Mouse (Mus musculus) cerebellum, adult 9-10 months (tissue): ENCODE results near the gene Slc38a7.
"Not testable (repeated sequence)": the region's sequence is repeated elsewhere in the genome, so short reads cannot be mapped to it uniquely, and the experiment has no call there.

Experiments used
- DNase-seq: peaks from one replicate; pipeline ENCODE4 v3.0.0; 2022

Gene Slc38a7

DNA sequence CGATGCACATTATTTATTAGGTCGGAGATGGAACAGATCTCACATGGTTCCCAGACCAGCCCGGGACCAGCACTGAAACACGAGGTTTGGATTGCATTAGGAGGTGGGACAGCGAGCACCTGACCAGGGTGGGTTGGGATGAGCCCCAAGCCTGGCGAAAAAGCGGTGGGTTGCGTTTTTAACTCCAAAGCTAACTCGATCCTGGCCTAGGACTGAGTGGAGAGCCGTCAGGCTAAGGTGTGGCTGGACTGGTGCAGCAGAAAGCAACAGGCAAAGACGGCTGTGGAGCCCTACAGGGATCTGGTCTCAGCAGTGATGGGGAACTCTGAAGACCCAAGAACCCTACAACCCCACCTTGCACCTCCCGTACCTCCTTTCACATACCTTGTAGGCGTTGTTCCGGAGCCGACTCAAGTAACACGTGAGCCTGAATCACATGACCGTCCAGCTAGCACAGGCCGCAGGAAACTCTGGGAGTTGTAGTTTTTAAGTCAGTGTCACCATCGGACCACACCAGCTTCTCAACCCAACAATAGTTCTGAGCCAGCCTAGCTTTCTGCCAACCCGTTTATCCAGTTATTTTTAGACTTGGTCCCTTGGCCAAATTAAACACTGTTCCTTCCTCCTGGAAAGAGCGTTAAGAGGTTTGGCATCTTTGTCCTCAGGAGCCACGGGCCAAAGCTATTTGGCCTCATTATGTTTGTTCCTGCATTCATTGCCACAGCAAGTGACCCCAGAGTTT is at the start of gene Slc38a7:
TSS of gene Slc38a7 (minus strand) at position 438 of the 742 bp plus-strand sequence.
- DNase-seq, result peak; percentile 88

- no peak for DNase-seq
Observed at GRCm38 (mm10) chr8:95901864-95902263, 48.5 kb upstream of the Slc38a7 start.

DNA sequence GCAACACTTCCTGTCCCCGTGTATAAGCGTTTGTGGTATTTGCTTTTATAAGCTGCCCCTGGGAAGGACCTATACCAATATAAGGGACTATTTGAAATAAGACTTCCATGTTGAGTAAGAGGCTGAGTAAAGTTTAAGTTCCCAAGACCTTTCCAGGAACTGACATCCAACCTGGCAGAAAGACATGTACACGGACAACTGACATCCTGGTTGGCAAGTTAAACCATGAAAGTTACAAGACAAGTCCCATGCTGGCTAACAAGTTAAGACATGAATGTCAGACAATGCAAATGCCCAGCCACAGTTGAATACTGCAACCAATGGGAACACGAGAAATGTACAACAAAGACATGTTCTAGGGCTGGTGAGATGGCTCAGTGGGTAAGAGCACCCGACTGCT is 40.4 kb upstream of the Slc38a7 start:
- no peak for DNase-seq

DNA sequence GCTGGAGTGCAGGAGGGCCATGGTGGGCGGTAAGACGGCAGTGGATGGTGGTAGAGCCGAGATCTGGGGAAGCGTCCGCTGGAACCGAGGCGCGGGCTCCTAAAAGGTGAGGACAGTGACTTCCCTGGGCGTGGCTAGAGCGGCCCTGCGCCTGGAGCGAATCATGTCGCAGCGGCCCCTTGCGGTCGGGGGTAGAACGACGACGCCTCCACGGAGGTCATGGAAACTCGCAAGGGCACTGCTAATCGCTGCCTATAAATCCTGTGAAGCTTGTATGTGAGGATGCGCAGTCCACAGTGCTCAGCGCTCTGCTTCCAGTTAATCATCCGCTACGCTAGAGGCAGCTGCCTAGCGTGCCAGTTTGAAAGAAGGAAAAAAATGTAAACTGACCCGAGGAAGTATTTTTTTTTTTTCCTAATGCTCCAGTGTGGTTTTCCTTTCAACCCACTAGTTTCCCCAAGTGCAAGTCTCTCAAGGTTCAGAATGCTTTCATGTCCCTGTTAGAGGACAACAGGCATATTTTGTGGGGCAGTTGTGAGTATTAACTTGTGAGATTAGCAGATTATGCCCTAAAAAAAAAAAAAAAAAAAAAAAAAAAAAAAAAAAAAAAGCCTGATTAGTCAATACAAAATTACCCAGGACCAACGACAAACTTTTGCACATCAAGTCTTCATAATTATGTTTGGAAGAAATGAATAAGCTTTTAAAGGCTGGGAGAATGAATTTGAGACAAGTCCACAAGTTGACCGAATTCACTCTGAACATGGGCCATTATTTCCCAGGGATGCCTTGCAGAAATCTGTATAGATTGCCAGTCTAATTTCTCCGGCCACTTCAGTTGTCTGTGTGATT is 35.2 kb upstream of the Slc38a7 start, which contains the start of gene Got2:
TSS of gene Got2 (minus strand) at position 263 of the 852 bp plus-strand sequence.
- DNase-seq, result peak; percentile 92

DNA sequence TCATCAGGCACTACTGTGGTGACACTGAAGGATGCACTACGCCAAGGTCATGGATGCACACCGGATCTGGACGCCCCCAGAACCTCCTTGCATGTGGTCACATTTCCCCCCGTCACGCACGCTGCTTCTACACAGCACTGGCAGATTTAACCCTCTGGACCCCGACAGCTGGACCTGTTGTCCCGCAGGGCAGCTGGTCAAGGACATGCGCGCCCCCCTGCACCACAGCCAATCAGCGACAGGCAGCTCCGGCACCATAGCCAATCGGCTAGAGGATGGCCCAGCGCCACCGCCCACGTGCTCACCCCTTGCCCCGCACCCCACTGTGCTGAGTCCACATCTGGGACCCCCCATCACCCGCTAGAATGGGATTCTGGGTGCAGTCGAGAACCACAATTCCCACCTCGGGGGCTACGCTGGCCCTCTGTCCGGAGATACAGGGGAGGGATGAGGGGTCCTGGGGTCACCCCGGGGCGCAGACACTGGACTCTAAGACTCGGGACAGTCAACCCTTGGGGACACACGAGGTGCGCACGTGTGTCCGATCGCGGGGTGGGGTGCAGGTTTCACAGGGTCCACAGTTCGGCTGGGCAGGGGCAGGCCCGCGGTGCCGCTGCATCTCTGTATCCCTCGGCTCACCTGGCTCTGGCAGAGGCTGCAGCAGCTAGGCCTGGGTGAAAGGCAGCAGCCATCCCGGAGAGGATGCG is 34.4 kb upstream of the Slc38a7 start:
- peak; percentile 87 for DNase-seq

DNA sequence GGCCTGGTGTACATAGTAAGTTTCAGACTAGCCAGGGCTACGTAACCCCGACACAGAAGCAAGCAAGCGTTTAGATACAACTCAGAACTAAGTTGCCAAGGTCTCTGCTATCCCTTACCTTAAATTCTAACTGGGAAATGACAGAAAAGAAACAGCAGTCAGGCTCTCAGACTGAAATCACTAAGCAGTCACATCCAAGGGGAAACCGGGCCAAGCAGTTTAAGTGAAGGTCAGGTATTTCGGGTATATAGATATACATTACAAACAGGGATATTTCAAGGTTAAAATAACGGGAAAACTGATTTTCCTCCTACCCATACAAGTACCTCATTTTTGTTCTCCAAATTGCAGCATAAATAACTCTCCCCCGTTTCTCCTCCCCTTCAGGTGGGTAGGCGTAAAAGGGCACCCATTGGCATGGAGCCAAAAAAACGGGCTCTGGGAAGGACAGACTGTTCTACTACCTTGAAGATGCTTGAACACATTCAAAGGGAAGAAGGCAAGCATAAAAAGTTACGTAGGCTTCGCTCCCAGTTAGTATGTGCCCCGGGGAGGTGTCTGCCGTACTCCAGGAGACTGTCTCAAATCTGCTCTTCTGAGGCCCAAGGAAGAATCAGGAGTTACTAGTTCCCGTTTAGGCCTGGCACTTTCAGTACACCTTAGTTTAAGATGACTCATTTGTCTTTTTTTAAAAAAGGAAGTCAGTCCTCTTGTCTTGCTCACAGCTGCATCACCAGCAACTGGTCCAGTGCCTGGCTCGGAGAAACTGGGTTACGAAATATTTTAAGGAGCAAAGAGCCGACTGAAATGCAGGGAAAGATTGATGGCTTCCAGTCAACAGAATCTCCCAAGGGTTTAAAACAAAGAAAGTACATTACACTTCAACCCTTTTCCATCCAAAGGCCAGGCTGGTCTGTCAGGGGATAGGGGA is 33.6 kb upstream of the Slc38a7 start:
- DNase-seq, result peak; percentile 60

DNA sequence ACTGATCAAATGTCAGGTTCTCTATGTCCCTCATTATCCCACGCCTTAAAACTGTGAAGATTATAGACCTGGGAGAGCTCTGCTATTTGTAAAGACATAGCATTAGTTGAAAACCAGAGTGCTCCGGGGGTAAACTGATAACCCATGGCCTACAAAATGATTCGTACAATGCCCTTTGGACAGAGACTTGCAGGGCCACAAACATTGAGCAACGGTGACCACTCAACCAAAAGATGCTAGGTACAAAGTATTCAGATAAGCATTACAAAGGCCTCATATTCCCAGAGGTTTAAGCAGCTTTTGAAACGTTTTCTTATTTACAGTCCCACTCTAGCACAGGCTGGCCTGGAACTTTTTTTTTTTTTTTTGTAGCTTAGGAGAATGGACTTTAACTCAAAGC is 32.6 kb upstream of the Slc38a7 start:
- no peak for DNase-seq

DNA sequence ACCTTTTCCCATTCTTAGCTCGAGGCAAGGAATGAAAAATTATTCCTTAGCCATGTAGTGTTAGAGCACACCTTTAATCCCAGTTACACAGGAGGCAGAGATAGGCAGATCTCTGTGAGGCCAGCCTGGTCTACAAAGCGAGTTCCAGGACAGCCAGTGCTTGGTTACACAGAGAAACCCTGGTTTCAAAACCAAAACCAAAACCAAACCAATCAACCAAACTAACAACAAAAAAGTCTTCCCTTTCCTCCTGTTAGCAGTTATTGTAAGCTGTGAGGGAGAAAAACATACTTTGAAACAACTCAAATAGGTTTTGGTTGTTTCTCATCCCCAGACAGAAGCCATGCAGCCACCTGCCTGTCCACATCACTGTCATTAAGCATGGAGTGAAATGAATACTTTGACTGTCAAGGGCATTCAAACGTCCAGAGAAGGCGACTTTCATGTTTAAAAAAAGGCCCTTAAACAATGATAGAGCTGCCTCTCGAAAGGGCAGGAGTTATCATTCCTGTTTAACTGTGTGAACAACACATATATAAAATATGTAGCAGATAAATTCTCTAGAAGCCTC is 32.0 kb upstream of the Slc38a7 start:
- no peak for DNase-seq

DNA sequence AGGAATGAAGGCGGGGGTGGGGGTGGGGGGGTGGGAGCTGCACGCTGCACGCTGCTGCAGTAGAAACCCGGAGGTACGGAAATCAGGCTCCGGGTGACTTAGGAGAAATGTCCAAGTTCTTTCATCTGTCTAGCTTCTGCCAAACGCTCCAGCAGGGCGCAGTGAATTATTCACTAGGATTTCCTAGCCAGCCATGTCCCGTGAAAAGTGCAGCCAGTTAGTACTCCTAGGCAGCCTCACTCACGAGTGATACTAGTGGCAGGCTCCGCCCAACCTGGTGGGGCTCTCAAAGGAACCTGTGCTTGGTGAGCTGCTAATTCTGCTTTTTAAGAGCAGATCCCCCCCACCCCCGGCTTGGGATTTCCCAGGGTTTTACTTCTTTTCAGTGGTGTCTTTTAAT is 31.2 kb upstream of the Slc38a7 start:
- DNase-seq, result no peak

GRCm38 (mm10) chr8:95882191-95882590 is 28.9 kb upstream of the Slc38a7 start:
- no peak for DNase-seq

- DNase-seq, result no peak
Observed at GRCm38 (mm10) chr8:95881576-95881975, 28.2 kb upstream of the Slc38a7 start.

GRCm38 (mm10) chr8:95879823-95880222 is 26.5 kb upstream of the Slc38a7 start:
- DNase-seq, result no peak

DNA sequence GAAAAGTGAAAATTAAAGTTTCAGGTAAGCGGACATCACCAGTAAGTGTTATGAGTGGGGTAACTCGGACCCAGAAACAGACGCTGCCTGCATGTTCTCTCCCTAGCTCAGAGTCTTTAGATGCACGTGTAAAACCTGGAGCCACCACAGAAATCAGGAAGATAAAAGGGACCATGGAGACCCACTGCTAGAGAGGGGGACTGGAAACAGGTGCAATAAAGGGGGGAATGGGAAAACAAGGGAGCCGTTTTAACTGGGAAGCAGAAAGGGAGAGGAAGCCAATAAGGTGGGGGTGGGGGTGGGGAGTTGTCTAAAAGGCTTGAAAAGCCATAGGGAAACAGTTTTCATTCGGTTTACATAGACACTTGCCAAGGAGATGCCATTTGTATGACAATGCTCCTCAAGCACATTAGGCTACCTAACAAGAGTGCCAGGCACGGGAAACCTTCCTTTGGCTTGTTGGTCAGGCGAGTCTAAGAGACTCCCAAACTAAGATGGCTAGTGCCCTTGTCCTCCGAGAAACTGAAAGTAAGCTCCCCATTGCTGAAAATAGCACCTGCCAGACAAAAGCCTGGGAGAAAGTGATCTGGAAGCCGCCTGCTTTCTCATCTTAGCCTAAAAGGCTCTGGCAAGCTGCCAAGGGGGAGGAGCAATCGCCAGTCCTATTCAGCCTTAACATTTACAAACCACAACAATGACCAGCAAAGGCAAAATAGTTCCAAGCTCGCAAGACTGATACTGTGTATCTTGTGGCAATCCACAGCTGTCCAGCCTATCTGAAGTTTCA is 25.0 kb upstream of the Slc38a7 start:
- peak; percentile 25 for DNase-seq

- no peak for DNase-seq
Observed at GRCm38 (mm10) chr8:95875270-95875669, 21.9 kb upstream of the Slc38a7 start.

DNA sequence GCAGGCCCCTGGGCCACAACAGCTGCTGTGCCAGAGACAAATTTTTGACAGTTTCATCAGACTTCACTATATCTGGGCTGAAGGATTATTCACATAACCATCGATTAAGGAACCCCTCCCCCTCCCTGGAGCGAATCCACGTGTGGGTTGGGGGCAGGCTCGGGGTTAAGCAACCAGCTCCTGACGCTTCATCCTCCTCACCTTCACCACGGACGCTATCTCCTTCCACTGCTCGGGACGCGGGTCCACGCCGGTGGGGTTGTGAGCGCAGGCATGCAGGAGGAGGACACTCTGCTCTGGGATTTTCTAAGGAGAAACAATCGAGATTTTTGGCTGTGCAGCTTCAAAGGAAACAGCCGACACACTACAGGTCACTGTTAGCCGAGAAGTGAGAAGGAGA is 18.4 kb upstream of the Slc38a7 start:
- DNase-seq, result no peak

- not testable (repeated sequence) for DNase-seq
Observed at GRCm38 (mm10) chr8:95864851-95865250, 11.5 kb upstream of the Slc38a7 start.

- DNase-seq, result not testable (repeated sequence)
Observed at GRCm38 (mm10) chr8:95863761-95864440, 10.6 kb upstream of the Slc38a7 start.

DNA sequence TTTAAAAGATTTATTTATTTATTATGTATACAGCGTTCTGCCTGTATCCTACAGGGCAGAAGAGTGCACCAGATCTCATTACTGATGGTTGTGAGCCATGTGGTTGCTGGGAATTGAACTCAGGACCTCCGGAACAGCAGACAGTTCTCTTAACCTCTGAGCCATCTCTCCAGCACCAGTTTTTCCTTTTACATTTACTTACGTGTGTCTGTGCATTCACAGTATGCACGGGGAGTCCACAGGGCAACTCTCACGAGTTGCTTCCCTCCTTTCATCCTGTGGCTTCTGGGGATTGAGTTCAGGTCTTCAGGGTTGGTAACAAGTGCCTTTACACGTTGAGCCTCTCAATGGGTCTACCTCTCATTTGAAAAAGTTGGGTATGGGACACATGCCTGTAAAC is 835 bp upstream of the Slc38a7 start:
- no peak for DNase-seq

GRCm38 (mm10) chr8:95852290-95852689 is 1.0 kb downstream of the Slc38a7 start:
- peak; percentile 37 for DNase-seq

DNA sequence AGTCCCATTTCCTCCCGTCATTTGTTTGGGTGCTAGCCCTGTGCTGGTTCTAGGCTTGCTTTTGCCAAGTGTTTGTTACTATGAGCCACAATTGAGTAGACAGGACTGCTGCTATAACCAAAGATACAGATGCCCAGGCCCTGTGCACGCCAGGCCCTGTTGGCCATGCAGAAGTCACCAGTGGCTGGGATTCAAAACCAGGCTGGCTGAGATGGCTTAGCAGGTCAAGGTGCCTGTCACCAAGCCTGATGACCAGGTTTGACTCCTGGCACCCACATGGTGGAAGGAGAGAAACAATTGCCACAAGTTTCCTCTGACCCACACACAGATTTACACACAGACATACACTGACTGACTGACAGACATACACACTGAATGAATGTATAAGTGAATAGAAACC is 3.0 kb downstream of the Slc38a7 start:
- DNase-seq, result no peak
